Mouse (Mus musculus) cerebellum, adult 2 months (tissue): ENCODE measurements around the gene Gadd45a.

Source experiments
- CTCF ChIP-seq: fragments of 200-500 bp; IDR thresholded peaks from 2 replicates; pipeline ENCODE4 v1.5.1; 2011; ENCODE audit warnings: low read depth, mild to moderate bottlenecking, control low read depth, low read length, moderate library complexity, borderline replicate concordance; ENCODE audit not compliant: insufficient read depth
- POLR2A ChIP-seq: fragments of 200-500 bp; IDR thresholded peaks from 2 replicates; pipeline ENCODE4 v1.6.1; 2011; ENCODE audit warnings: low read length, control low read depth, borderline replicate concordance; ENCODE audit not compliant: insufficient read depth

GRCm38 (mm10) chr6:67056108-67056888, 19.0 kb upstream of the Gadd45a start:
- no peak for TF ChIP-seq POLR2A
- TF ChIP-seq CTCF = no peak
